Mouse (Mus musculus): ENCODE data around the gene Pnma3. TPM values are rescaled to one million over a fixed set of nuclear protein-coding genes. Genes with fewer than 3 reads are reported as not detected.
"Not testable (repeated sequence)": the region's sequence is repeated elsewhere in the genome, so short reads cannot be mapped to it uniquely, and the experiment has no call there.

Gene Pnma3
- polyA plus RNA-seq (2015; fragmentation: Nextera tagmentation; extraction: Ambion mirVana) = 2.1 and 2.4 TPM in 2 replicates

- Histone ChIP-seq H3K9me3 (no peaks in the 10 kb centered on the region), H3K4me3 (peak within 1 kb of the TSS; percentile 41), H3K27ac (replicated peaks) (no peak within 1 kb of the TSS), H3K9ac (replicated peaks) (peak within 1 kb of the TSS; percentile 49), H3K4me2 (replicated peaks) (peak within 1 kb of the TSS; percentile 57), H3K4me1 (no peaks in the 10 kb centered on the region; the same call in 1 of the 2 replicates), H3K27me3 (no peaks in the 10 kb centered on the region), H3K36me3 (no peaks in the 10 kb centered on the region)
- ATAC-seq (replicated peaks) = peak; percentile 82
- 15% methylated on average over 7 of the region's 7 CpGs for WGBS
Measured at GRCm38 (mm10) chrX:73064415-73064793, at the start of gene Pnma3. Pnma3 (plus strand) TSS chrX:73064787.

- no peak within 1 kb of the TSS for H3K9ac ChIP-seq (replicated peaks)
- H3K4me3 ChIP-seq = no peak within 1 kb of the TSS
- ATAC-seq (replicated peaks) = no peak
- 93% methylated on average over 1 of the region's 1 CpGs for WGBS
- H3K36me3 ChIP-seq = no peaks in the 10 kb centered on the region
- H3K27ac ChIP-seq (replicated peaks) = no peak within 1 kb of the TSS
- H3K9me3 ChIP-seq = no peaks in the 10 kb centered on the region
- no peaks in the 10 kb centered on the region for H3K4me1 ChIP-seq
- H3K4me2 ChIP-seq (replicated peaks) = no peak within 1 kb of the TSS
- no peaks in the 10 kb centered on the region for H3K27me3 ChIP-seq
Measured at GRCm38 (mm10) chrX:73037003-73037402, 27.6 kb upstream of the Pnma3 start, which contains the start of gene Pnma5. Pnma5 (minus strand) TSS chrX:73037103.

GRCm38 (mm10) chrX:73038831-73039230 lies 25.8 kb upstream of the Pnma3 start:
- Histone ChIP-seq H3K4me1 (no peaks in the 10 kb centered on the region), H3K36me3 (no peaks in the 10 kb centered on the region), H3K27me3 (no peaks in the 10 kb centered on the region), H3K27ac (replicated peaks) (no peak overlapping the region), H3K9me3 (no peaks in the 10 kb centered on the region), H3K9ac (replicated peaks) (no peak overlapping the region), H3K4me3 (no peak overlapping the region), H3K4me2 (replicated peaks) (no peak overlapping the region)
- WGBS = 85% methylated on average over 8 of the region's 8 CpGs
- ATAC-seq (replicated peaks) = no peak

GRCm38 (mm10) chrX:73039666-73040065 lies 24.9 kb upstream of the Pnma3 start:
- no peak for ATAC-seq (replicated peaks)
- WGBS = 79% methylated on average over 12 of the region's 12 CpGs

GRCm38 (mm10) chrX:73053860-73054563 lies 10.6 kb upstream of the Pnma3 start:
- Histone ChIP-seq H3K27ac (replicated peaks) (no peak overlapping the region; the same call in 1 of the 2 replicates), H3K9ac (replicated peaks) (no peak overlapping the region), H3K4me1 (no peaks in the 10 kb centered on the region), H3K4me3 (no peak overlapping the region), H3K27me3 (no peaks in the 10 kb centered on the region), H3K4me2 (replicated peaks) (0 out of 2 replicates have a peak overlapping the region, but pooled peaks have one; percentile 12), H3K36me3 (no peaks in the 10 kb centered on the region), H3K9me3 (no peaks in the 10 kb centered on the region)
- ATAC-seq (replicated peaks) = peak; percentile 98
- 13% methylated on average over 14 of the region's 14 CpGs for WGBS

More at GRCm38 (mm10) chrX:73039666-73040065, 24.9 kb upstream of the Pnma3 start:
- Histone ChIP-seq H3K27me3 (no peaks in the 10 kb centered on the region), H3K36me3 (no peaks in the 10 kb centered on the region), H3K4me1 (no peaks in the 10 kb centered on the region), H3K27ac (replicated peaks) (no peak overlapping the region), H3K9me3 (no peaks in the 10 kb centered on the region), H3K9ac (replicated peaks) (no peak overlapping the region), H3K4me2 (replicated peaks) (no peak overlapping the region), H3K4me3 (no peak overlapping the region)

GRCm38 (mm10) chrX:73061528-73061927 lies 3.1 kb upstream of the Pnma3 start:
- no peaks in the 10 kb centered on the region for H3K27me3 ChIP-seq
- H3K9me3 ChIP-seq = no peaks in the 10 kb centered on the region
- no peaks in the 10 kb centered on the region for H3K36me3 ChIP-seq
- no peak overlapping the region for H3K27ac ChIP-seq (replicated peaks)
- no peak overlapping the region for H3K4me2 ChIP-seq (replicated peaks)
- H3K4me1 ChIP-seq = no peaks in the 10 kb centered on the region; the same call in 1 of the 2 replicates
- no peak for ATAC-seq (replicated peaks)
- no peak overlapping the region for H3K9ac ChIP-seq (replicated peaks)
- H3K4me3 ChIP-seq = no peak overlapping the region
- WGBS = 89% methylated on average over 1 of the region's 1 CpGs

- WGBS = 56% methylated on average over 5 of the region's 5 CpGs
- H3K4me2 ChIP-seq (replicated peaks) = no peak overlapping the region
- H3K27me3 ChIP-seq = no peaks in the 10 kb centered on the region
- no peaks in the 10 kb centered on the region for H3K36me3 ChIP-seq
- no peaks in the 10 kb centered on the region for H3K9me3 ChIP-seq
- no peaks in the 10 kb centered on the region; the same call in 1 of the 2 replicates for H3K4me1 ChIP-seq
- no peak for ATAC-seq (replicated peaks)
- H3K4me3 ChIP-seq = no peak overlapping the region
- no peak overlapping the region for H3K27ac ChIP-seq (replicated peaks)
- H3K9ac ChIP-seq (replicated peaks) = no peak overlapping the region
Measured at GRCm38 (mm10) chrX:73062323-73062722, 2.3 kb upstream of the Pnma3 start.

- Histone ChIP-seq H3K4me3 (peak overlapping the region; percentile 41), H3K36me3 (no peaks in the 10 kb centered on the region), H3K4me1 (no peaks in the 10 kb centered on the region; the same call in 1 of the 2 replicates), H3K27ac (replicated peaks) (no peak overlapping the region), H3K9ac (replicated peaks) (peak overlapping the region; percentile 49), H3K4me2 (replicated peaks) (peak overlapping the region; percentile 57), H3K27me3 (no peaks in the 10 kb centered on the region), H3K9me3 (no peaks in the 10 kb centered on the region)
- 30% methylated on average over 24 of the region's 24 CpGs for WGBS
- ATAC-seq (replicated peaks) = peak; percentile 92
Measured at GRCm38 (mm10) chrX:73063512-73064414, 824 bp upstream of the Pnma3 start.

- 67% methylated on average over 1 of the region's 5 CpGs for WGBS
- H3K4me1 ChIP-seq; ATAC-seq (replicated peaks); H3K9me3 ChIP-seq; H3K27me3 ChIP-seq; H3K4me3 ChIP-seq; H3K4me2 ChIP-seq (replicated peaks); H3K36me3 ChIP-seq; H3K9ac ChIP-seq (replicated peaks); H3K27ac ChIP-seq (replicated peaks): not testable (repeated sequence)
Measured at GRCm38 (mm10) chrX:73066765-73067312, 2.3 kb downstream of the Pnma3 start.

- H3K4me3 ChIP-seq; H3K9ac ChIP-seq (replicated peaks); H3K27ac ChIP-seq (replicated peaks); H3K27me3 ChIP-seq; H3K4me2 ChIP-seq (replicated peaks); H3K36me3 ChIP-seq; ATAC-seq (replicated peaks); H3K4me1 ChIP-seq; H3K9me3 ChIP-seq: not testable (repeated sequence)
- WGBS = 88% methylated on average over 19 of the region's 19 CpGs
Measured at GRCm38 (mm10) chrX:73082267-73083055, 17.9 kb downstream of the Pnma3 start, which contains the start of gene Xlr4a. Xlr4a (minus strand) TSS chrX:73082478.

GRCm38 (mm10) chrX:73096941-73097508 lies 32.4 kb downstream of the Pnma3 start, which contains the start of gene Xlr3a:
Xlr3a (minus strand) TSS chrX:73097095.
- WGBS = 77% methylated on average over 12 of the region's 13 CpGs
- H3K4me1 ChIP-seq; H3K4me2 ChIP-seq (replicated peaks); H3K9me3 ChIP-seq; ATAC-seq (replicated peaks); H3K36me3 ChIP-seq; H3K27me3 ChIP-seq; H3K9ac ChIP-seq (replicated peaks); H3K27ac ChIP-seq (replicated peaks); H3K4me3 ChIP-seq: not testable (repeated sequence)
